Mouse (Mus musculus) ES-E14 (cell line): ENCODE data around the gene Snrpg. TPM values are rescaled to one million over a fixed set of nuclear protein-coding genes. Genes with fewer than 3 reads are reported as not detected.

Experiments used
- DNase-seq: peaks from one replicate; pipeline ENCODE4 v3.0.0-alpha.2; 2013; ENCODE audit warnings: low read depth, low spot score
- H3K27ac ChIP-seq: 2 replicates; pipeline ENCODE4 v1.5.1; 2012; ENCODE audit warnings: low read depth, mild to moderate bottlenecking, low read length, moderate library complexity, mixed read lengths; ENCODE audit not compliant: poor library complexity, insufficient read depth, severe bottlenecking
- H3K36me3 ChIP-seq: 2 replicates; pipeline ENCODE4 v1.6.1; 2012; ENCODE audit warnings: mild to moderate bottlenecking, low read length, moderate library complexity, mixed read lengths; ENCODE audit not compliant: control insufficient read depth, poor library complexity, insufficient read depth, severe bottlenecking
- H3K4me1 ChIP-seq, 2 experiments: fragments of 150-350 bp in 1 of 2; sonication (generic) in 1 of 2; 2 replicates each; pipeline ENCODE4 v1.6.1; 2012; ENCODE audit warnings: low read length in 2 of 2, mild to moderate bottlenecking in 1 of 2, mixed read lengths in 1 of 2; ENCODE audit not compliant: control insufficient read depth in 2 of 2, insufficient read depth in 2 of 2, poor library complexity in 1 of 2
- H3K4me3 ChIP-seq, 2 experiments: fragments of 150-350 bp in 1 of 2; sonication (generic) in 1 of 2; 2 replicates each; pipeline ENCODE4 v1.5.1; 2012; ENCODE audit warnings: low read length in 2 of 2, low read depth in 1 of 2, mild to moderate bottlenecking in 1 of 2, mixed read lengths in 1 of 2; ENCODE audit not compliant: insufficient read depth in 1 of 2, poor library complexity in 1 of 2, severe bottlenecking in 1 of 2
- H3K9ac ChIP-seq: 2 replicates; pipeline ENCODE4 v1.6.1; 2012; ENCODE audit warnings: low read depth, mild to moderate bottlenecking, low read length, mixed read lengths; ENCODE audit not compliant: poor library complexity, insufficient read depth, severe bottlenecking
- H3K9me3 ChIP-seq: fragments of 150-350 bp; sonication (generic); 2 replicates; pipeline ENCODE4 v1.6.1; 2012; ENCODE audit warnings: low read depth, mild to moderate bottlenecking, low read length; ENCODE audit not compliant: control insufficient read depth, insufficient read depth
- CHD2 ChIP-seq: IDR thresholded peaks from 2 replicates; pipeline ENCODE4 v1.6.1; 2014; ENCODE audit warnings: mild to moderate bottlenecking, low read depth, low read length, inconsistent platforms
- HCFC1 ChIP-seq: IDR thresholded peaks from 2 replicates; pipeline ENCODE4 v1.6.1; 2012; ENCODE audit warnings: low read length, inconsistent platforms, borderline replicate concordance; ENCODE audit not compliant: insufficient read depth
- MAFK ChIP-seq: IDR thresholded peaks from 2 replicates; pipeline ENCODE4 v1.6.1; 2014; ENCODE audit warnings: mild to moderate bottlenecking, low read depth, low read length, inconsistent platforms; ENCODE audit not compliant: insufficient read depth
- ZC3H11A ChIP-seq: IDR thresholded peaks from 2 replicates; pipeline ENCODE4 v1.6.1; 2012; ENCODE audit warnings: low read depth, mild to moderate bottlenecking, inconsistent platforms, low read length, borderline replicate concordance
- ZNF384 ChIP-seq: IDR thresholded peaks from 2 replicates; pipeline ENCODE4 v1.6.1; 2012; ENCODE audit warnings: low read depth, low read length, inconsistent platforms
- in situ Hi-C, 2 experiments: fragments of 600-800 bp; cut with MboI; formaldehyde crosslinking; loops; one replicate each; pipeline ENCODE4 v1.15.1; 2025; ENCODE audit warnings: low sequenced_read_pairs in 2 of 2, inconsistent platforms in 1 of 2; ENCODE audit not compliant: unreplicated experiment in 2 of 2
- total RNA-seq: library from RNA; depleted of rRNA; stranded (reverse); fragments of 300-350 nt; gene quantifications from 2 replicates; pipeline ENCODE4 v1.2.3, GENCODE M21; 2012

Gene Snrpg
- total RNA-seq, 1 experiment: 672 TPM

- TF ChIP-seq HCFC1 (no peak), ZNF384 (no peak), MAFK (no peak), CHD2 (no peak), ZC3H11A (no peak)
- in situ Hi-C loops: loop anchor here in 1 of 2 experiments (25.0 kb wide), 1 partner anchor 229 kb away; no protein-coding TSS in a partner anchor
- Histone ChIP-seq H3K36me3 (peaks cover 9% of the 10 kb centered on the region), H3K4me3 (peak overlapping the region; percentile 82 to 97), H3K4me1 (peaks cover 0 to 7% of the 10 kb centered on the region in 2 experiments; a peak in 1 of 4 replicates), H3K9ac (peak overlapping the region; percentile 98), H3K9me3 (no peaks in the 10 kb centered on the region), H3K27ac (peak overlapping the region; percentile 68)
- DNase-seq: no peak
Measured at GRCm38 (mm10) chr6:86366125-86366852, 4.8 kb upstream of the Snrpg start.

- H3K9ac ChIP-seq: peak overlapping the region; percentile 98; the same call in 1 of the 2 replicates
- in situ Hi-C loops: loop anchor here in 1 of 2 experiments (25.0 kb wide), 1 partner anchor 230 kb away; no protein-coding TSS in a partner anchor
- H3K4me1 ChIP-seq: peaks cover 0 to 7% of the 10 kb centered on the region in 2 experiments; a peak in 1 of 4 replicates
- no peaks in the 10 kb centered on the region for H3K9me3 ChIP-seq
- H3K36me3 ChIP-seq: peaks cover 9% of the 10 kb centered on the region
- no peak for DNase-seq
- no peak overlapping the region for H3K27ac ChIP-seq
- peak overlapping the region; percentile 82 to 97; a peak in 3 of 4 replicates for H3K4me3 ChIP-seq
- no peak for TF ChIP-seq CHD2
- no peak for TF ChIP-seq ZNF384
- no peak for TF ChIP-seq HCFC1
- peak; percentile 55; the same call in 1 of the 2 replicates for TF ChIP-seq MAFK
- TF ChIP-seq ZC3H11A: no peak
Measured at GRCm38 (mm10) chr6:86366853-86367249, 4.3 kb upstream of the Snrpg start.

DNA sequence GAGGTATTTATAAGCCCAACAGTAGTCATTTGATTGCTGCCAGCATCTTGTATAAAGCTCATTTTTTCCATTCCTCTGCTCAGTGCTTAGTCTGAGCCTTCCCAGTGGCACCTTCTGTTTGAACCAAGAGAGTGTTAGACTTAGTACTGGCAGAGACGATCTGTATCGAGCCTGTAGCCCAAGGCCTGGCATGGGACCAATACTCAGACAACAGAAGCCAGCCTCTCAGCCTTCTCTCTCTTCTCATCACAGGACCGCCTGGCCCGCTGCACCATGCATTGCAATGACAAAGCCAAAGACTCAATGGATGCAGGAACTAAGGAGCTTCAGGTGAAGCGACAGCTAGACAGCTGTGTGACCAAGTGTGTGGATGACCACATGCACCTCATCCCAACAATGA, 2.6 kb upstream of the Snrpg start:
- no peak overlapping the region for H3K27ac ChIP-seq
- in situ Hi-C loops: loop anchor here in 1 of 2 experiments (25.0 kb wide), 1 partner anchor 231 kb away; no protein-coding TSS in a partner anchor
- no peak overlapping the region for H3K9ac ChIP-seq
- TF ChIP-seq HCFC1: no peak
- no peak for TF ChIP-seq ZNF384
- no peak for TF ChIP-seq MAFK
- no peak for TF ChIP-seq CHD2
- TF ChIP-seq ZC3H11A: no peak
- no peak overlapping the region for H3K4me3 ChIP-seq
- peaks cover 11% of the 10 kb centered on the region for H3K36me3 ChIP-seq
- DNase-seq: no peak
- H3K9me3 ChIP-seq: no peaks in the 10 kb centered on the region
- peaks cover 0 to 10% of the 10 kb centered on the region in 2 experiments; a peak in 1 of 4 replicates for H3K4me1 ChIP-seq

- Histone ChIP-seq H3K9ac (peak overlapping the region; percentile 82), H3K9me3 (no peaks in the 10 kb centered on the region), H3K36me3 (peaks cover 13% of the 10 kb centered on the region), H3K27ac (peak overlapping the region; percentile 56; the same call in 1 of the 2 replicates), H3K4me3 (peak overlapping the region; percentile 62 to 83), H3K4me1 (peaks cover 0 to 12% of the 10 kb centered on the region in 2 experiments; a peak in 1 of 4 replicates)
- in situ Hi-C loops: loop anchor here in 1 of 2 experiments (25.0 kb wide), 1 partner anchor 233 kb away; no protein-coding TSS in a partner anchor
- no peak for DNase-seq
- 0 out of 2 replicates have a peak, but pooled peaks have one; percentile 30 for TF ChIP-seq CHD2
- TF ChIP-seq ZC3H11A: no peak
Measured at GRCm38 (mm10) chr6:86370093-86370713, 901 bp upstream of the Snrpg start.
